Mouse (Mus musculus) embryonic facial prominence, embryonic 15.5 days (tissue): Measurements from ENCODE around the gene Gm13279. TPM values are rescaled to one million over a fixed set of nuclear protein-coding genes. Genes with fewer than 3 reads are reported as not detected.
"Not testable (repeated sequence)": the region's sequence is repeated elsewhere in the genome, so short reads cannot be mapped to it uniquely, and the experiment has no call there.

ENCODE experiments used
- ATAC-seq: fragments of 200-750 bp; cut with Nextera tagmentation; 2 replicates; pipeline ENCODE4 v1.8.0; 2017; ENCODE audit warnings: low read depth, moderate TSS enrichment; ENCODE audit not compliant: insufficient number of reproducible peaks, low FRiP score, low TSS enrichment
- H3K27ac ChIP-seq: fragments of 300-500 bp; sonication (generic); replicated peaks from 2 replicates; pipeline ENCODE4 v1.5.1; 2015; ENCODE audit warnings: mild to moderate bottlenecking, inconsistent platforms
- H3K27me3 ChIP-seq: fragments of 300-500 bp; sonication (generic); 2 replicates; pipeline ENCODE4 v1.6.1; 2015; ENCODE audit warnings: inconsistent platforms
- H3K36me3 ChIP-seq: fragments of 300-500 bp; sonication (generic); 2 replicates; pipeline ENCODE4 v1.6.1; 2015; ENCODE audit warnings: mild to moderate bottlenecking, inconsistent platforms
- H3K4me1 ChIP-seq: fragments of 300-500 bp; sonication (generic); 2 replicates; pipeline ENCODE4 v1.6.1; 2015; ENCODE audit warnings: inconsistent platforms
- H3K4me2 ChIP-seq: fragments of 300-500 bp; sonication (generic); replicated peaks from 2 replicates; pipeline ENCODE4 v1.6.1; 2015; ENCODE audit warnings: mild to moderate bottlenecking, inconsistent platforms
- H3K4me3 ChIP-seq: fragments of 300-500 bp; sonication (generic); replicated peaks from 2 replicates; pipeline ENCODE4 v1.5.1; 2015; ENCODE audit warnings: mild to moderate bottlenecking, inconsistent platforms
- H3K9ac ChIP-seq: fragments of 300-500 bp; sonication (generic); 2 replicates; pipeline ENCODE4 v1.6.1; 2015; ENCODE audit warnings: inconsistent platforms
- H3K9me3 ChIP-seq: fragments of 300-500 bp; sonication (generic); replicated peaks from 2 replicates; pipeline ENCODE4 v1.6.1; 2016; ENCODE audit warnings: inconsistent platforms
- WGBS: fragments of 180-500 bp; shearing (Covaris S2); methylation state at CpG from one replicate; pipeline ENCODE4 v1.1.7; 2015; 5-methylcytosine and 5-hydroxymethylcytosine counted together
- polyA plus RNA-seq: library from polyadenylated mRNA; unstranded; fragments of >200 nt; fragmentation: Nextera tagmentation; extraction: Ambion mirVana; gene quantifications from 2 replicates; pipeline ENCODE4 v1.2.1, GENCODE M21; 2015

Gm13279 gene
- polyA plus RNA-seq = not detected in 2 replicates

GRCm38 (mm10) chr4:88797097-88797496 lies at the start of gene Gm13279:
TSS of gene Gm13279 (plus strand) at chr4:88797397.
- not testable (repeated sequence) for H3K27ac ChIP-seq, H3K4me2 ChIP-seq, H3K4me1 ChIP-seq, H3K9me3 ChIP-seq, H3K36me3 ChIP-seq, H3K9ac ChIP-seq, H3K27me3 ChIP-seq, ATAC-seq, H3K4me3 ChIP-seq
- no CpG with 5 or more reads among the region's 28 CpGs for WGBS

GRCm38 (mm10) chr4:88749926-88750325 lies 47.3 kb upstream of the Gm13279 start:
- H3K4me3 ChIP-seq = no peak overlapping the region
- no peaks in the 10 kb centered on the region for H3K36me3 ChIP-seq
- H3K4me1 ChIP-seq = no peaks in the 10 kb centered on the region
- no peak for ATAC-seq
- H3K9me3 ChIP-seq = no peaks in the 10 kb centered on the region
- H3K27ac ChIP-seq = no peak overlapping the region
- H3K9ac ChIP-seq = no peak overlapping the region
- WGBS = 29% methylated on average over 6 of the region's 6 CpGs
- H3K4me2 ChIP-seq = no peak overlapping the region
- no peaks in the 10 kb centered on the region for H3K27me3 ChIP-seq

- H3K4me2 ChIP-seq, H3K4me1 ChIP-seq, ATAC-seq, H3K9me3 ChIP-seq, H3K4me3 ChIP-seq, H3K27me3 ChIP-seq, H3K36me3 ChIP-seq, H3K27ac ChIP-seq, H3K9ac ChIP-seq: not testable (repeated sequence)
- WGBS = 71% methylated on average over 15 of the region's 15 CpGs
Measured at GRCm38 (mm10) chr4:88754818-88755340, 42.3 kb upstream of the Gm13279 start, which contains the start of gene Gm13271. TSS of gene Gm13271 (plus strand) at chr4:88754868.

GRCm38 (mm10) chr4:88756581-88757513 lies 40.4 kb upstream of the Gm13279 start:
- H3K9ac ChIP-seq = peak overlapping the region; percentile 70
- H3K4me2 ChIP-seq = peak overlapping the region; percentile 70
- WGBS = 8% methylated on average over 29 of the region's 31 CpGs
- not testable (repeated sequence) for H3K27me3 ChIP-seq, H3K36me3 ChIP-seq, ATAC-seq, H3K9me3 ChIP-seq, H3K4me1 ChIP-seq
- H3K4me3 ChIP-seq = peak overlapping the region; percentile 56
- H3K27ac ChIP-seq = peak overlapping the region; percentile 98

- not testable (repeated sequence) for H3K36me3 ChIP-seq, H3K27me3 ChIP-seq, H3K4me1 ChIP-seq, H3K9me3 ChIP-seq
- peak overlapping the region; percentile 70; the same call in 1 of the 2 replicates for H3K9ac ChIP-seq
- peak overlapping the region; percentile 56 for H3K4me3 ChIP-seq
- H3K27ac ChIP-seq = peak overlapping the region; percentile 98
- ATAC-seq = peak; percentile 99
- H3K4me2 ChIP-seq = peak overlapping the region; percentile 70
- WGBS = 0% methylated on average over 13 of the region's 21 CpGs
Measured at GRCm38 (mm10) chr4:88757628-88758031, 39.6 kb upstream of the Gm13279 start.

GRCm38 (mm10) chr4:88758751-88759150 lies 38.4 kb upstream of the Gm13279 start:
- H3K27me3 ChIP-seq, H3K9me3 ChIP-seq, H3K4me2 ChIP-seq, H3K36me3 ChIP-seq, ATAC-seq, H3K4me3 ChIP-seq, H3K4me1 ChIP-seq, H3K9ac ChIP-seq, H3K27ac ChIP-seq: not testable (repeated sequence)
- 86% methylated on average over 9 of the region's 9 CpGs for WGBS

- WGBS = 13% methylated on average over 12 of the region's 14 CpGs
- peak within 1 kb of the TSS; percentile 84 for H3K27ac ChIP-seq
- ATAC-seq, H3K4me1 ChIP-seq, H3K27me3 ChIP-seq, H3K9me3 ChIP-seq, H3K9ac ChIP-seq, H3K36me3 ChIP-seq: not testable (repeated sequence)
- peak within 1 kb of the TSS; percentile 55 for H3K4me2 ChIP-seq
- H3K4me3 ChIP-seq = peak within 1 kb of the TSS; percentile 43
Measured at GRCm38 (mm10) chr4:88759610-88760268, 37.5 kb upstream of the Gm13279 start, which contains the start of gene Gm13283. TSS of gene Gm13283 (plus strand) at chr4:88760119.

- ATAC-seq = not testable (repeated sequence)
Measured at GRCm38 (mm10) chr4:88760431-88760830, 36.8 kb upstream of the Gm13279 start.

GRCm38 (mm10) chr4:88761776-88762175 lies 35.4 kb upstream of the Gm13279 start:
- not testable (repeated sequence) for H3K4me1 ChIP-seq, H3K4me2 ChIP-seq, ATAC-seq, H3K9ac ChIP-seq, H3K27me3 ChIP-seq, H3K9me3 ChIP-seq, H3K27ac ChIP-seq, H3K4me3 ChIP-seq, H3K36me3 ChIP-seq
- WGBS = 63% methylated on average over 6 of the region's 8 CpGs

More at GRCm38 (mm10) chr4:88760431-88760830, 36.8 kb upstream of the Gm13279 start:
- under 1% methylated on average over 26 of the region's 28 CpGs for WGBS
- H3K4me3 ChIP-seq = peak overlapping the region; percentile 43
- H3K27me3 ChIP-seq, H3K9me3 ChIP-seq, H3K4me1 ChIP-seq, H3K36me3 ChIP-seq, H3K9ac ChIP-seq: not testable (repeated sequence)
- H3K27ac ChIP-seq = peak overlapping the region; percentile 84
- H3K4me2 ChIP-seq = peak overlapping the region; percentile 55

GRCm38 (mm10) chr4:88762341-88762740 lies 34.9 kb upstream of the Gm13279 start:
- H3K4me1 ChIP-seq, H3K27ac ChIP-seq, H3K4me2 ChIP-seq, H3K4me3 ChIP-seq, H3K9me3 ChIP-seq, ATAC-seq, H3K9ac ChIP-seq, H3K36me3 ChIP-seq, H3K27me3 ChIP-seq: not testable (repeated sequence)
- 57% methylated on average over 9 of the region's 9 CpGs for WGBS

GRCm38 (mm10) chr4:88763384-88764018 lies 33.7 kb upstream of the Gm13279 start:
- not testable (repeated sequence) for ATAC-seq, H3K36me3 ChIP-seq, H3K4me1 ChIP-seq, H3K9me3 ChIP-seq, H3K27me3 ChIP-seq, H3K9ac ChIP-seq
- WGBS = 3% methylated on average over 37 of the region's 42 CpGs
- Histone ChIP-seq H3K27ac (peak overlapping the region; percentile 75), H3K4me3 (peak overlapping the region; percentile 44), H3K4me2 (peak overlapping the region; percentile 50)
